Mouse (Mus musculus) CD4-positive, CD25-positive, alpha-beta regulatory T cell, adult 2 months (primary cell): ENCODE results near the gene Arl8b.

Source experiments
- DNase-seq: peaks from one replicate; pipeline ENCODE4 v3.0.0-alpha.2; 2012; ENCODE audit warnings: low read depth, low spot score

The Arl8b gene

DNA sequence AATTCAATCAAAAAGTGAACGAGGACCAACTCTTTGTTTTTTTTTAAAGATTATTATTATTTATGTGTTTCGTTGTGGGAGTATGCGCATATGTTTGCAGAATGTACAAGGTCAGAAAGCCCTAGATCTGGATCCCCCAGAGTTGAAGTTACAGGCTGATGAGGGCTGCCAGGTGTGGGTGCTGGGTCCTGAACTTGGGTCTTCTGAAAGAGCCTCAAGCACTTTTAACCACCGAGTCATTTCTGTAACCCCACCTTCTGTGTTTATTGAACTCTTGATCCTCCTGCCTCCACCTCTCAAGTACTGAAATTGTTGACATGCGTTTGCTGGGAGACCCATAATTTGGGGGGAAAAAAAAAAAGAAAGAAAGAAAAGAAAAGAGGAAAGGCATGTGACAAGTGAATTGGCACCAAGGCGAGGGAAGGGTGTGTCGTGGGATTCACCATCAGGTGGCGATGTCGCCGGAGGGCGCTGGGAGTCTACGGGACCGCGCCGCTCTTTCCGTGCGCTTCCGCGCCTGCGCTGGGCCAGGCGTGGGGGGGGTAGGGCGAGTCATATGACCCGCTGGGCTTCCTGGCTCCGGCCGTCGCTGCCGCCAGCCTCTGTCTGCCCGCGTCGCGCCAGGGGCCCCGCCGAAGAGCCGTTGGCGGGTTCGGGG lies at the start of gene Arl8b:
Gene Arl8b, plus strand, starts transcription at position 574 of the 658 bp plus-strand sequence.
- DNase-seq: peak; percentile 98

DNA sequence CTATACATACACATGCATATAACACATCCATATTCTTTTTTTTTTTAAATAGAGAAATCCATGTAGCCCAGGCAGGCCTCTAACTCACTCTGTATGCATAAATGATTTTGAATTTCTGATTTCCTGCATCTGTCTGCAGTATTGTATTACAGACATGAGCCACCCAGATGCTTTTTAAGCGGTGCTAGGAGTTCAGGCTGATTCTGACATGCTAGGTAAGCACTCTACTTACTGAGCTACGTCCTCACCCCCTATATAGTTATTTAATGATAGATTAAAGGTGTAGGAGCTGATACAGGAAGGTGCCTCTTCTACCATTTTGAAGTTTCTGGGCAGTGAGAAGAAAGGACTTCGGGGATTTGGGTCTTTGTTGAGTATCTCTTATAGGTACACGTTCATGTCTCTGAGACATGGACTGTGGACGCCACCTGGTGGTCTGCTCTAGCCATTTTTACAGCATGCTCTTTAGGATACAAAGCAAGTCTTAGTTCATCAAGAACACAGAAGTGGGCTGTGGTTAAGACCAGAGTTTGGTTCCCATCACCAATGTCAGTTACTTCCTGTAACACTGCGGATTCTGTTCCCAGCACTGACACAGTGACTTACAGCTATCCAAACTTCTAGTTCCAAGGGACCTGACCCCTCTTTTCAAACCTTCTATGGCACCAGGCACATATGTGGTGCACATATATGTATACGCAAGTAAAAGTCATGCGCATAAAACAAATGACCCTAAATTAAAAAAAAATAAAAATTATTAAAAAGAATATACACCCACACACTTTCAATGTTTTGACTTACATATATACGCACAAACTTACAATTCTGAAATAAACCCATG lies 46.8 kb upstream of the Arl8b start:
- DNase-seq: peak; percentile 84

GRCm38 (mm10) chr6:108738463-108739203 lies 44.3 kb upstream of the Arl8b start:
- no peak for DNase-seq

- no peak for DNase-seq
Observed at GRCm38 (mm10) chr6:108740579-108740978, 42.3 kb upstream of the Arl8b start.

DNA sequence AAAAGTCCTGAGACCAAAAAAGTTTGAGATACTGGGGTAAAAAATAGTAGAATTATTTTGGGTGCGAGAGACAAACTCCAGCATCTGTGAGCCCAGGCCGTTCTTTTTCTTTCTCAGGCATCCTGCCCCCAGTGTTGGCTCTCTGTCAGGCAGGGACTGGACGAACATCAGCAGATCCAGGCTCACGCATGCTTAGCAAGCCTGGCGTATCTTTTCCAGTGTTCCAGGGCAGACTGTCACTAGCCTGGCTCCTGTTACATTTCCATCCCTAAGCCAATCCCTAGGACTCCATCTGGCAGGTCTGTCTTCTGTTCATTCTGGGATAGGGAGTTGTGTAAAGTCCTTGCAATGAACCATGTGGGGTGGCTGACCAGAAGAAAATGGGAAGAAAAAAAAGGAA lies 39.2 kb upstream of the Arl8b start:
- DNase-seq: no peak

DNA sequence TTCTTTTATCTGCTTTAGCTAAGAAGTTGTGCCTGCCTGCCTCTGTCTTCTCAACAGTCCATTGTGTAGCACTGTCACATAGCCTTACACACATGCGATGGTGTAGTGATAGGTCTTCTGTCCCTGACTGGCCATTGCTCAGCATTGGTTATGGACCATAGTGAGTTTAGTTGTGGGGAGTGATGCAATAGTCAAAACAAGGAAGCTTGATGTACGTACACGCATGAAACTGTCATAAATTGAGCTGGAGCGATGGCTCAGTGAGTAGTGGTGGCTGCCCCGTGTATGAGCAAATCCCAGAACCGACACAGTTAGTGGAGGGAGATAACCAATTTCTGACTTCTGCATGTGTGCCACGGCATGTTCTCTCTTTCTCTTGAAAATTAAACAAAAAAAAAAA lies 31.6 kb upstream of the Arl8b start:
- no peak for DNase-seq

GRCm38 (mm10) chr6:108752395-108752794 lies 30.5 kb upstream of the Arl8b start:
- no peak for DNase-seq

- DNase-seq: no peak
Observed at GRCm38 (mm10) chr6:108753536-108753935, 29.4 kb upstream of the Arl8b start.

DNA sequence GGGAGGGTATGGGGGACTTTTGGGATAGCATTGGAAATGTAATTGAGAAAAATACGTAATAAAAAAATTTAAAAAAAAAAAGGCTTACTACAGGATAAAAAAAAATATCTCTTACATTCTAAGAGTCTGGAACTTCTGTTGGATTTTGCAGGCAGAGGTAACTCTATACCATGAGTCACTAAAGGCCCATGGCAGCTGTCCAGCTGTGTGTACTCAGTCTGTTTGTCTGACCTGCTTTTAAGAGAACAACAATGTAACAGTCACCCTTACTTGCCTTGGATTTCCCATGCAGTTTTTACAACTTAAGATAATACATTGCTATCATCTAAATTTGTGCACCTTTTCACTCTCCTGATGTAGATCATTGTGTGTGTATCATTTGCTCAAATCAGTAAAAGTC lies 28.5 kb upstream of the Arl8b start:
- DNase-seq: no peak

DNA sequence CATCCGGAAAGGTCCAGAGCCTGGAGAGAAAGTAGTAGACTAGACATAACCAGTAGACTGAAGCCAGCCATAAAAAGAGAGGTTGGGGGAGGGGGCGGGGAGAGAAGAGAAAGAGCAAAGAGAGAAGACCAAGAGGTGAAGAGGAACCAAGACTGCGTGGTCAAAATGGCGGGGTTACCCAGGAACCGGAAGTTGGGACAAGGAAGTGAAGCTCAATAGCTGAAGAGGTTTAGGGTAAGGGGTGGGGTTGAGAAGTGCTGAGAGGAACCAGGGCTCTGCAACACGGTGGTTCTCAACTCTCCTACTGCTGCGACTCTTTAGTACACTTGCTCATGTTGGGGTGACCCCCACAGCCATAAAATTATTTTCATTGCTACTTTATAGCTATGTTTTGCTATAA lies 27.0 kb upstream of the Arl8b start:
- no peak for DNase-seq

- no peak for DNase-seq
Observed at GRCm38 (mm10) chr6:108758997-108759697, 23.8 kb upstream of the Arl8b start.

GRCm38 (mm10) chr6:108759698-108760039 lies 23.2 kb upstream of the Arl8b start:
- DNase-seq: no peak

- no peak for DNase-seq
Observed at GRCm38 (mm10) chr6:108770880-108771279, 12.0 kb upstream of the Arl8b start.

DNA sequence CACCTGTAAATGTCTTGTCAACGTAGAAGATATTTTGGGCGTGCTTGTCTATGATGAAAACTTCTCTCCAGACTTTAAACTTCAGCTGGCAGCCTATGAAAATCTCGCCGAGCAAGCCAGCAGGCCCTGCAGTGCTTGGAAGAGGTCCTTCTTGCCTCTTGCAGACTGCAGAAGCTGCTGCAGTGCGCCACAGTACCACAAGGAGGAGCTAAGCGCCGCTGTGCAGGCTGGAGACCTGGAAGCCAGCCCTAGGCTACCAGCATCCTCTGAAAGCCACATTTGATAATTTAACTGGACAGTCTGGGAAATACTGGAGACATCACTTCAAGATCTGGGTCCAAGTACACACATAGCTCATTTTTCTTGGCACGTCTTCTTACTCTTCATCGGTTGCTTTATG lies 10.0 kb upstream of the Arl8b start:
- DNase-seq: peak; percentile 89

- DNase-seq: no peak
Observed at GRCm38 (mm10) chr6:108773480-108773879, 9.4 kb upstream of the Arl8b start.

DNA sequence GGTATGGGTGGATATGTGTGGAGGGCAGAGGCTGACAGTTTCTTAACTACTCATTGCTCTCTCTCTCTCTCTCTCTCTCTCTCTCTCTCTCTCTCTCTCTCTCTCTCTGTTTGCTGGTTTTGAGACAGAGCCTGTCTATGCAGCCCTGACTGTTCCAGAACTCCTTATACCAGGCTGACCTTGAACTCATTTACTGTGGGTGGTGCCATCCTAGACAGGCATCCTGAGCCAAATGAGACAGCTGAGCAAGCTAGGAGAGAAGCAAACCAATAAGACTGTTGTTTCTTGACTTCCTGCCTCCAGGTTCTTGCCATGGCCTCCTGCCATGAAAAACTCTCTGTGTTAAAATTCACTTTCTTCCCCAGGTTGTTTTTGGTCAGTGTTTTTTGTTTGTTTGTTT lies 6.6 kb upstream of the Arl8b start:
- DNase-seq: no peak

DNA sequence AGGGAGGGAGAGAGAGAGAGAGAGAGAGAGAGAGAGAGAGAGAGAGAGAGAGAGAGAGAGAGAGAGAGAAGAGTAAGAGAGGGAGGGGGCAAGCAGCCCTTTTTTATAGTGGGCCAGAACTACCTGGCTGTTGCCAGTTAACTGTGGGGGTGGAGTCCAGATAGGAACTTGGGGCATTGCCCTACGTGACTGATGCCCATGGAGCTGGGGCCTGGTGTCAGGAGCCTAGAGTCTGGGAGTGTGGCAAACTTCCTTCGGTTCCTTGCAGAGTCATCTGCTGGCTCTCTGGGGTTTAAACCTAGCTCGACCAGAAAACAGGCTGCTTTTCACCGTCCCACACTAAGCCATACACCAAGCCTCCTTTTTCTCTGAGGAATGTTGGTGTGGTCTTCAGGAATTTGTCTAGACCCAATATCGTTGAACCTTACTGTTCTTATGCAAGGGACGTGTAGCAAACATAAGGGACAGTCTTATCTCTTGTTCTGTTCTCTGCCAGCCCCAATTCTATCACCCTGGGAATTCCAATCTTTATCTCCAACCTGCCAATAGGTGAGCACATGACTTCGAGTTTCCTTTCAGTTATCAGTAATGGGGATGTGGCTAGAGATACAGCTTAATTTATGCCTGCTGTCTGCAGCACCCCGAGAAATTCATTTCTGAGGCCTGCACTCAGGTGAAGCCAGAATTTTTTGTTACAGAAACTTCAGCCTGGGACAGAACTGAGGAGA lies 5.2 kb upstream of the Arl8b start:
- DNase-seq: no peak

DNA sequence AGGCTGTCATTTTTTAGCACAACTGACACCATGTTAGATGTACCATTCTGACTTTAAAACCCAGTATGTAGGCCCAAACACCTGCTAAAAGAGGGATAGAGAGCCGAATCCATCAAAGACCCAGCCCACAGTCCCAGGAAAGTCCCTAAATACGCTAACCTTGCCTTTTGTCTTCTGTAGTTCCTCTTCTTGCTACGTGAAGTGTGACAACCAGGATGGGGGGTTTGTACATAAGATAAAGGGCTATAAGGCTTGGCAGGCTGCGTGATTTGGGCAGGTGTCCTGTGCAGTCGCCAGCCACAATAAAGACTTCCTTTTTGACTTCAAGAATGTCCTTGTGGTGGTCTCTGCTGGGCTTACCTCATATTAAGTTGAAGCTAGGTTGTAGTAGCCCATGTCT lies 4.5 kb upstream of the Arl8b start:
- DNase-seq: no peak

- no peak for DNase-seq
Observed at GRCm38 (mm10) chr6:108781865-108782264, 1.0 kb upstream of the Arl8b start.

DNA sequence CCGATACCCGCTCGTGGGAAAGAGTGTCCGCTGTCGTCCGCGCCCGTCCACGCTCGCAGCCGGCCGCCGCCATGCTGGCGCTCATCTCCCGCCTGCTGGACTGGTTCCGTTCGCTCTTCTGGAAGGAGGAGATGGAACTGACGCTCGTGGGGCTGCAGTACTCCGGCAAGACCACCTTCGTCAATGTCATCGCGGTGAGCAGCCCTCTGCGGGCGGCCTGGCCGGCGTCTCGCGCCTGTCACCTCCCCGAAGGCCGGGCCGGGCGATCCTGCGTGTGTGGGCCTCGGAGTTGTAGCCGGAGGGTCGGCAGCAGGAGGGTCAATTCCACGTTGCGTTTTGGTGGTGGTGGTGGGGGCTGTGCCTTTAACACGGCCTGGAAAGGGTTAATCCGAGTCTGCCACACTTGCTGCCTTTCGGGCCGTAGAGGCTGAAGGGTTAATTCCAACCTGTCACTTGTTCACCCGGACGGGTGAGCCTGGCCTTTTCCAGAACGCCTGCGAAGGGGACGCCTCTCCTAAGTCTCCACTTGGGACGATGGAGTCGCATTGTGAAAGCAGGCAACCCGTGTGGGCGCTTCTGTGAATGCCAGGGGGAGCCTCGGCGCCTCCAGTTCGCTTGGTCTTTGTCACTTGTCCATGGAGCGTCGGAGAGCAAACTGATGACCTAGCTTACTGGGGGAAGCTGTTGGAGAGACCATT lies 434 bp downstream of the Arl8b start:
- peak; percentile 52 for DNase-seq

- peak; percentile 12 for DNase-seq
Observed at GRCm38 (mm10) chr6:108784056-108784455, 1.2 kb downstream of the Arl8b start.
